Mouse (Mus musculus) G1E (cell line): Measurements from ENCODE around the gene Pigw.

ENCODE experiments used
- CTCF ChIP-seq: IDR thresholded peaks from 2 replicates; pipeline ENCODE4 v1.5.1; 2012; ENCODE audit warnings: low read depth, low read length, inconsistent platforms, mixed read lengths
- TAL1 ChIP-seq: conservative IDR thresholded peaks from 2 replicates; pipeline ENCODE4 v1.6.1; 2012; ENCODE audit warnings: low read depth, low read length, inconsistent platforms, mixed read lengths

DNA sequence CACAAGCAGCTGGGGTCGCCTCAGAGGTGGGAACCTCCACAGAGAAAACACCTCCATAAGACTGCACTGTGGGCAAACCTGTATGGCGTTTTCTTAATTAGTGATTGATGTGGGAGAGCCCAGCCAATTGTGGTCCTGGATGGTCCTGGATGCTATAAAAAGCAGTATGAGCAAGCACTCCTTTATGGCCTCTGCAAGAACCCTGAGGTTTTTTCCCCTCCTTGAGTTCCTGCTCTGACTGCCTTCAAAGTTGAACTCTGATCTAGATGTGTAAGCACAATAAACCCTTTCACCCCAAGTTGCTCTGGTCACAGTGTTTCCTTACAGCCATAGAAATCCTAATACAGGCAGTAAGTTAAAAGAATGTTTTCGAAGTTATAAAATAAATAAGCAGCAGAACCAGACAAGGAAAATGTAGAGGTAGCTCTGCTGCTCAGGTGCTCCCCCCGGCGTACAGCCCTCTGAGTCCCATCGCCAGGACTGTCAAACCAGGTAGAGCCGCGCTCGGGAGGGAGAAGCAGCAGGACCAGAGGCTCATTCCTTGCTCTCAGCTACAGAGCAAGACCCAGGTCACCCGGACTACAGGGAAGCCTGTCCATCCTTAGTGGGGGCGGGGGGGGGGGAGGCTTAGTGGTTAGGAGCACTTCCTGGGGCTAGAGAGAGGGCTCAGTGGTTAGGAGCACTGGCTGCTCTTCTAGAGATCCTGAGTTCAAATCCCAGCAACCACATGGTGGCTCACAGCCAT is 6.9 kb upstream of the Pigw start:
- no peak for TF ChIP-seq CTCF
- no peak for TF ChIP-seq TAL1
